Mouse (Mus musculus): ENCODE measurements around the gene Tial1. TPM values are rescaled to one million over a fixed set of nuclear protein-coding genes. Genes with fewer than 3 reads are reported as not detected.

Tial1 gene
- total RNA-seq, 2 experiments from 2014 or later: 94.6 to 101 TPM

DNA sequence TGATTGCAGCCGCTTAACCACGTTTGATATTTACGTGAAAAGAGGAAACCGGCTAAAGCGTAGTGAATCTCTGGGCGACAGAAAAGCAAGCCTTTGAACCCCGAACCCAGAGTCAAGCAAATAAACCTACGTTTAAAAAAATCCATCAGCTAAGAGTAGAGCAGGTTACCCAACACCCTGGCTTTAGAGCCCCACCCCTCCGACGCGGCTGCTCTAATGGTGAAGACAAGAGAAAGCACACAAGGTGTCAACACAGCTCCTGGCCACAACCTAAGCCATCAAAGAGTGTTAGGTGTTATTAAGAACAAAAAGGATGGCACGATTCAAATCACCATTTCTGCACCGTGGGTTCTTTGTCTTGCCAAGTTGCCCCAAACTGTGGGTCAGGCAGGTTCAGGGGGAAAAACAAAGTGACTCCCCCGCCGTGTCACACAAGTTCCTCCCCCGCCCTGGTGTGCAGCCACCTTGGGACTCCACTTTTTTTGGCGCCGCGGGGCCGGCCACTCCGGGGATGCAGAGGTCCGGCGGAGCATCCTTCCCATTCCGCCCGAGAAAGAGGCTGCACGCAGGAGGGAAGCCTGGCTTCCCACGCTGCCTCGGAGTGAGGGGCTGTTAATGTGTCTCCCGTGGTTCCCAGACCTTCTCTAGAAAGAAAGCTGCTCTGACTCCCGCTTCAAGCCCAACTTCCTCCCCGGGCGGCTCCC, 44.1 kb downstream of the Tial1 start:
- DNase-seq (ENCODE audit: low spot score in 2 of 2): no peak

DNA sequence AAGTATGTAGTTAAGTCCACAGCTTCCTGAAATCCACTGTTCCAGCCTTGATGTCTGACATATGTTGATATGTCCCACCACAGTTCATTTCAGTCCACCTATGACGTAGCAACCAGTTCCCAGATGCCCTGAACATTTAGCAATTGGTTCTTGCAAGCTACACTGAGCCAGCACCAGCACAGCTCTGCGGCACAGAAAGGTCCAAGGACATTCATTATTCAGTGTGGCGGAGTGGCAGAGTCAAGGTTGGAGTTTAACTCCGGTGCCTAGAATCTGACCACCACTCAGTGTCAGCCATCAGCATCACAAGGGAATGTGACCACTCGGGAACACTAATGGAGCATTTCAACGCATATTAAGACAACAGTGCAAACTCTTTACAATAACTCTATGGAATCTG, 44.9 kb downstream of the Tial1 start:
- no peak for DNase-seq (ENCODE audit: low spot score in 2 of 2)

DNA sequence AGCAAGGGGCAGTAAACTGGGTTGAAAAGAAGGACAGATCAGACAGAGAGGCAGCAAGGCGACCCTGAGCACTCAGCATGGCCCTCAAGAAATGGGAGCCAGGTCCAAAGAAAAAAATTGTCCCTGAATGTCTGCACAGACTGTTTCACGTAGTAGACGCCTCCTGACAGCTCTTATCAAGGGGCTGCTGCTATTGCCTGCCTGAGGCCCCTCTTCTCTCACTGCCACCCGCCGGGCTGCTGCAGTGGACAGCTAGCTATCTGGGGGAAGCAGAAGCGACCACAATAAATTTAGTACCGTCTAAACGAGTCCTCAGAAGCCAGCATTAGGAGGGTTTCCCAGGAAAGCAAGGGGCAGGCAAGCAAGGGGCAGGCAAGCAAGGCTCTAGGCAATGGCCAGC, 47.1 kb downstream of the Tial1 start:
- DNase-seq (ENCODE audit: low spot score in 2 of 2): no peak

DNA sequence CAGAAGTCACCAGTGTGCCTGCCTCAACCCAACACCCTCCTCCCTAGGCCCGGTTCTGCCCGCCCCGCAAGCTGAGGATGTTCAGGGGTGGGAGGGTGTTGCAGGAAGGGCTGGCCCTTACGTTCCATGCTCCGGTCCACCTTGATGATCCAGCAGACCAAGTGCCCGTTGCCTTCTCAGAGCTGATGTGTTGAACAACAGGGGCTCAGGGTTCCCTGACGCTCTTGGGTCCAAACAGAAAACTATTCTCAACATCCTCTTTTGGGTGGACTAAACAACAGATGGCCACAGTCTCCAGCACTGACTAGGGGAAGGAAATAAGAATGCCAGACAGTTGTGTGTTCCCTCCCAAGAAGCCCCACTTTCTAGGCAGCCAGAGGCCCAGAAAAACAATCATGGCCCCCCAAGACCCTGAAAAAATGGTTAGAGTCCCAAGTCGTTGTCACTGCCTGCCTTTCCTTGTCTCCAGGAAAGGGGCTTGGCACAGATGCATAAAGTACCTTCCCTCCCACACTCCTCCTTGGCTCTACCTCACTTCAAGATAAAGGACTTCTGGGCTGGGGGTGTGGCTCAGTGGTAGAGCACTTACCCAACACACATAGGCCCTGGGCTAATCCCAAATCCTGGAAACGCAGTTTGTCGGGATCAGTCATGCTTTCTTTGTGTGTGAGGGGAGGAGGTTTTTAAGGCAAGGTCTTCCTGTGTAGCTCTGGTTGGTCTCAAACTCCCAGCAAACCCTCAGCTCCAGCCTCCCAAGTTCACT, 49.3 kb downstream of the Tial1 start:
- no peak for DNase-seq (ENCODE audit: low spot score in 2 of 2)

DNA sequence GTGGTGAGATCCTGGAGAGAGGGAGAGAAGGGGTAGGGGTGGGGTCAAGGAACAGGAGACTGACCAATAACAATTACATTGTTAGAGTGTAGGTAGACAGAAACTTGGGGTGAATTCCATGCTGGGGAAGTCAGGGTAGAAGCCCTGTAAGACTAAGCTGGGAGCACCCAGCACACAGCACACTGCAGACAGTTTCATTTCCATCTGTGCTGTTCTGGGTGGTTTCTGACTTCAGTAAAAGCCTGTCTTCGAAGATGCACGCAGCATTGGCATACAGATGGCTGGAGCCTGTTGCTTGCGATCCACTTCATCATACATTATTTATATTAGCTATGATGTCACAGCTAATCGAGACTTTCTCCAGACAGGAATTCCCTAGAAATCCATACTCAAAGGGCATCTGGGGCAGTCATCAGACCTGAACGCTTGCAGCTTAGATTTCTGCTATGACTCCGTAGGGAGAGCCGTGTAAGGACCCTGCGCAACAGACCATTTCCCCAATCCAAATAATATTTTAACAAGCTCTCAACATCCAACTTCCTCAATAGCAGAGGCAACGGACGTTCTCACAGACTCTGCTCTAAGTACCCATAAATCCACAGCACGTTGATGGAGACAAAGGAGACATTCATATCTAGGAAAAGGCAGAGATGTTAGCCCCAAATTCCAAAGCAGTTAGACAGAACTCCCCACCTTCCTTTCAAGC, 50.7 kb downstream of the Tial1 start:
- no peak for DNase-seq (ENCODE audit: low spot score in 2 of 2)

DNA sequence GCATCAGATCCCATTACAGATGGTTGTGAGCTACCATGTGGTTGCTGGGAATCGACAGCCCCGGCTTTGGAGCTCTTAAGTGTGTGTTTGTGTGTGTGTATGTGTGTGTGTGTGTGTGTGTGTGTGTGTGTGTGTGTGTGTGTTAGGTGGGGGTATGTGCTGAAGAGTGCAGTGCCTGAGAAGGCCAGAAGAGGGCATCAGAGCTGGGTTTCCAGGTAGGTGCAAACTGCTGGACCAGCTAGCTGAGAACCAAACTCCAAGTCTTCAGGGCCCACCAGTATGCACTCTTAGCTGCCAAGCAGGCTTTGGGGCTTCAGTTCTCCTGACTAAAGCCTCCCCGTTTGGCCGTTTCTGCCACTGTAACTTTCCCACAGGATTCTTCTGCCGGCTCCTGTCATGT, 53.3 kb downstream of the Tial1 start:
- DNase-seq (ENCODE audit: low spot score in 2 of 2): no peak

DNA sequence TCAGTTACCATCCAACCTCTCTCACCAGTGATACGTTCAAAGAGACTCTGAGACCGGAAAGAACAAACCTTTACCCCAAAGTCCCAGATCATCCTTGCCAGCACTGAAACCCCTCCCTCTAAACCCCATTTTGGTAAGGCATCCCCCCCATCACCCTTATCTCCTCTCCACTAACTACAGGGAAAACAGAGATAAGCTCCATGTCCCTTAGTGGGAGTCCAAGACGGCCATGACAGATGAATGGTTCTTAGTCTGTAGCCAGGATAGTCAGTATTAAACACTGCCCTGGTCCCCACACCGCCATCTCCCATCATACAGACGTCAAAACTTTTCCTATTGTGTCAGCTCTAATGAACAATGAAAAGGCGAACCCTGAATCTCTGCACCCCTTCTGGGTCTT, 57.5 kb downstream of the Tial1 start:
- no peak for DNase-seq (ENCODE audit: low spot score in 2 of 2)

DNA sequence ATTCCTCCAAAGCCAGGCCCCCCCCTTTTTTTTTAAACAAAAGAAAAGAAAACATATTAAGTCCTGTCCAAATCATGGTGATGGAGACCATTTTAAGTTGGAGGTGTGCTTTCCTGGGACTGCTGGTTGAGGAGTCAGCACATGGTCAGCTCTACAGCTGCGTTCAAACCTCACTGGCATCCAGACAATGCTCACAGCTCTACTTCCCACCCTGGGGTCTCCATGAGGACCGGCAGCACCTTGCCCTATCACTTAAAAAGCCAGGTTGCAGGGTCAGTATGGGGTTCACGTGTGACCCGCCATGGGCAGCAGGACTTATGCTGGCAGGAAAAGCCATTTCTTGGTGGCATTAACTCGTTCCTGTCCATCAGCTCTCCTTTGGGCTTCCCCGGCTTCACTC, 57.9 kb downstream of the Tial1 start:
- DNase-seq (ENCODE audit: low spot score in 2 of 2): no peak

DNA sequence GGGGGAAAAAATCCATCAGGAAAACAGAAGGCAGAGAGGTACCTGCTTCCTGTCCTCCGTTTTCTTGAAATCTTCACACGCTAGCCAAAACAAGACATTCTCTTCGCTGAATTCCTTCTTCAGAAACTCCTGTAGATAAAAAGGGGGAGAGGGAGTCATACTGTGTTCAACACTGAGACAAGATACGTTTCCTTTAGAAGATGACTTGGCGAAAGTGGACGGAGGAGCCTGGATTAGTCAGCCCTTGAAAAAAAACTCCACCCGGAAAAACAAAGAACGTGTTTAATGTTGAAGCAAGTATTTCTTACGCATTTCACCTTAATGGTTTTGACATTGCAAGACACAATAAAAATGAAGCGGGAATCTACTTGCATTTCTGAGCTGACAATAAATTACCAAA, 58.4 kb downstream of the Tial1 start:
- DNase-seq (ENCODE audit: low spot score in 2 of 2): no peak

DNA sequence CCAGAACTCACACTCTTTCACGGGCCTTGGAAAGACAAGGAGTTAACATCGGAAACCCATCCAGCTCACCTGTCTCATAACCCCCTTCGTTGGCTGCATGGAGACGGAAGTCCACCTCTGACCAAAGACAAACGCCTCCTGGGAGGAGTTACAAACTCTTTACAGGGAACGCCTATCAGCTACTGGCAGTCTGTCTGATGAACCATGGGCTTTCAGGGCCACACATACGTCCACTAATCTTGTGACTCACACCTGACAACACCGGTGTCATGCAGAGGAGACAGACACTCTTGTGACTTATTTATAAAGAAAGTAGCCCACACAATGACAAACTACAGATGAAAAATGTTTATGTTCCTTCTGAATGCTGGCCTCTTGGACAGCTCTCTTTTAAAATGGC, 58.9 kb downstream of the Tial1 start:
- no peak for DNase-seq (ENCODE audit: low spot score in 2 of 2)

DNA sequence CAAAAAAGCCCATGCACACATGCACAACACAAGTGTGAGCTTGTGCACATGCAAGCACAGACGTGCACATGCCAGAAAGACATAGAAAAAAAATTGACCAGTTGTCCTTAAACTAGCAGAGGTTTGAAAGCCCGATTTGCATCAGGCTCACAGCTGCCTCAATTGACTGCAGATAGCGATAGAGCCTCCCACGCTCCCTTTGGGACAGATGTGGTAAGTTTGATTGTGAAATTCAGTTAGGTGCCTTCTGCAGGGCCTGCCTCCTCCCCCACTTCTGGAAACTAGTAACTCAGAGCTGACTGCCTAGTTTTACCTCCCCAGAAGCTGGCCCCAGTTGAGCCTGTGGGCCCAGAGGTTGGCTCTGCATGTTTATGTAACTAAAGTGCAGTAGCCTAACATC, 62.9 kb downstream of the Tial1 start:
- no peak for DNase-seq (ENCODE audit: low spot score in 2 of 2)

DNA sequence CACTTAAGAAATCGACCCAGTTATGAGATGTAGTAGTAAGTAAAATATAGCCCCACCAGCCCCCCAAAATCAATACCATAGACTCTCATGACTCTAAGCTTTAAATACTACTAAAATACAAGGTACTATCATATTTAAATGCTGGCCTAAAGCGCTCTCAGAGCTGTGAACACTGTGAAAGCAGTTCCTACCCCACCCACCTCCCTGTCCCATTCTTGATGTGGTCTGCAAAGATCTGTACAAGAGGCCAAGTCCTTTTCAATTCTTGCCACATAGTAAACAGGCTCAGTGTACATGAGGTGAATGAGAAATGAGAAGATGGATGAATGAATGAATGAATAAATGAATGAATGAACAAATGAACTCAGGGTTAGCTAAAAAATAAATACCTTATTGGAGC, 64.5 kb downstream of the Tial1 start:
- no peak for DNase-seq (ENCODE audit: low spot score in 2 of 2)

DNA sequence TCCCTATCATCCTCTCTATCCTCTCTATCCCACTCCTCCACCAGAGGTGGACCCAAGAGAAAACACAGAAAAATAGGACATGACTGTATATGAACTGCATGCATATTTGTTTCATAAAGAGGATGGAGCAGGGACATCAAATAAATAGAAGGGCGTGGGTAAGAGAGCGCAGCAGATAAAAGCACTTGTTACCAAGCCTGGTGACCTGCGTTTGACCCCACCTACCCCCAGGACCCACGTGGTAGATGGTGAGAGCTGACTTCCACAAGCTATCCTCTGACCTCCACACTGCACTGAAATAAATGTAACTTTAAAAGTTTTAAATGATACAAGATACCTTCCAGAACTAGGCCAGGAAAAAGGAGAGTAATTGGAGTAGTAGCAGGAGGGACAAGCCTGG, 67.8 kb downstream of the Tial1 start:
- no peak for DNase-seq (ENCODE audit: low spot score in 2 of 2)

DNA sequence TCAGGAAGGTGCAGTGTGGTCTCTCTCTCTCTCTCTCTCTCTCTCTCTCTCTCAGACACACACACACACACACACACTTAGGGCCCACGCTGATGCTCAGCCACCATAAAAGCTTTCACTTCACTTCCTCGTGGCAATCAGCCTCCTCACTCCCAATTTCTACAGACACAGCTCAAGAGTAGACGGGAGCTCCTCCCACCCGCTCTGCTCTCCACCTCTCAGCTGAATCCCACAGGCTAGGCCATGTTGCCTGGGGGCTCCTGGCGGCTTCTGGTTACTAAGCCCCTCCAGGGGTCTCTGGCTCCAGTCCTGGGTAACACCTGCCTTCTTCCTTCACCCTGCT, 68.6 kb downstream of the Tial1 start:
- no peak for DNase-seq (ENCODE audit: low spot score in 2 of 2)

DNA sequence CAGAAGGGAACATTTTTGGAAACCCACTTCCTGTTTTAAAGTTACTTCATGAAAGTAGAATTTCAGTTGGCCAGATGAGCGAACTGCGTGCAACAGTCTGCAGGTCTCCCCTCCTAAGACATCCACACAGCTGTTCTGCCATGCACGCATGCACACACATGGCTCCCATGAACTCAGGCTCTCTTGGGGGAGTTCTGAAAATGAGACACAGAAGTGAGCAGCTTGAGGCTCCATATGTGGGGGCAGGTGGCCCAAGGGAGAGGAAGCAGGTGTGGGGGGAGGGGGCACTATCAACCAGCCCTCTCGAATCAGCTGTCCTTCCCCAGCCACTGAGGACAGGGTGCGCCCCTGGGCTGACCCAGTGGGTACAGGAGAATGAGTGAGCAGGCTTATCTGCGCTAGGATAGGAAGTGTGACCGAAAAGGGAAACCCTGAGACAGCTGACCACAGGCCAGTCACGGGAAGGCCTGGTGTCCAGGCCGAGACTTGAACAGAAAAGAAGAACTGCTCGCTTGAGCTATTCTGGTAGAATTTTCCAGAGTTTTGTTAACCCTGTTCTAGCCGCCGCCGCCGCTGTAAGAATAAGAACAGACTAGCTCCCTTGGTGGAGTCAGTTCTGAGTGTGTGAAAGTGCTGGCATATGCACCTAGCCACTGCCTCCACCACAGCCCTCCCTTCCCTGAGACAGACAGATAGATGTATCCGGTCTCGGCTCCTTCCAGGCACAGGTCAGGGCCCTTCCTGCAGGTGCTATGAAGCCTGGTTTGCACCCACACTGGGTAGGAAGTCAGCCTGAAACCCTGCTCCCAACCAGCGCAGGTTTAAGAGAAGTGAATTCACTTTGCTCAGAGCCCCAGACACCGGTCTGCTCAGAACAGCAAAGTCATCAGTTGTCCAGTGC, 69.2 kb downstream of the Tial1 start:
- DNase-seq (ENCODE audit: low spot score in 2 of 2): no peak

DNA sequence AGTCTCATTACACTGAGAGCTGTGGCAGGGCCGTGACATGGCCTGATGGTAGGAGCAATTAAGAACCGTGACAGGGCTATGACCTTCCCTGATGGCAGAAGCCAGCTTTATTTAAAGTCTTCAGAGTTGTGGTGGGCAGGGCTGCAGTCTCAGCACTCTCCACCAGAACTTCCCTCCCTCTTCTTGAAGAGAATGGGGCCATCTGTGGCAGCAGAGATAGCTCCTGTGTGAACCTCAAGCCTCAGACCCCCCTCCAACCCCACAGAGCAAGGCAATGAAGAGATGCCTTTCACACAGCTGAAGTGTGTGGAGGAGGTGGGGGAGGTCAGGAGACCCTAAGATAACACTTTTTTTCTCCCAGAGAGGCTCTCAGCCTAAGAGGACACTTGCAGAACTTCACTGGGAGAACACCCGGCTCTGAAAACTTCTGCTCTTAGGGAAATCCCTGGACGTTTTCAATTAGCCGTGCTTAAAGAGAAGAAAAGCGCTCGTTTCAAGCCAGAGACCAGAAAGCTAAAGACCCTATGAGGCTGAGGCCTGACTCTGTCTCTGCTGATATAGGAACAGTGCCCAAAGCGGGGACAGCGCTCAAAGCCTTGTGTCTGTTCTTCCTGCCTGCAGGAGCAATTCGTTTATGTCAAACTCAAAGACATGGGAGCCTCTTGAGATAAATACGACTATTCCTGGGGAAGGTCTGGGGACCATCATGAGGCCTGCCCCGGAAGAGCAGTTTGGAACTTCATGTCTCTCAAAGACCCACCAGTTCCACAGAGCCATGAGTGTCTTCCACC, 70.1 kb downstream of the Tial1 start:
- DNase-seq (ENCODE audit: low spot score in 2 of 2): no peak
